Mouse (Mus musculus) limb, embryonic 14.5 days (tissue): ENCODE results near the gene Apba3. TPM values are rescaled to one million over a fixed set of nuclear protein-coding genes. Genes with fewer than 3 reads are reported as not detected.
A peak's percentile ranks its signal among the peaks of the same experiment; 100 is the strongest.

Experiments
- ATAC-seq: fragments of 200-750 bp; cut with Nextera tagmentation; 2 replicates; pipeline ENCODE4 v1.8.0; 2017; ENCODE audit warnings: low read depth, moderate number of reproducible peaks, moderate TSS enrichment; ENCODE audit not compliant: low FRiP score
- DNase-seq: peaks from one replicate; pipeline ENCODE4 v3.0.0-alpha.2; 2015; ENCODE audit warnings: low spot score
- H3K27ac ChIP-seq: fragments of 300-500 bp; sonication (generic); replicated peaks from 2 replicates; pipeline ENCODE4 v1.5.1; 2014; ENCODE audit warnings: low read depth, mild to moderate bottlenecking, low read length, moderate library complexity, mixed read lengths
- H3K27me3 ChIP-seq: fragments of 300-500 bp; sonication (generic); 2 replicates; pipeline ENCODE4 v1.6.1; 2014; ENCODE audit warnings: low read length, mixed read lengths; ENCODE audit not compliant: control insufficient read depth, insufficient read depth
- H3K36me3 ChIP-seq: fragments of 300-500 bp; sonication (generic); 2 replicates; pipeline ENCODE4 v1.6.1; 2014; ENCODE audit warnings: mild to moderate bottlenecking, low read length, moderate library complexity, mixed read lengths; ENCODE audit not compliant: control insufficient read depth, insufficient read depth
- H3K4me1 ChIP-seq: fragments of 300-500 bp; sonication (generic); 2 replicates; pipeline ENCODE4 v1.6.1; 2014; ENCODE audit warnings: antibody characterized with exemption, low read length, mixed read lengths; ENCODE audit not compliant: control insufficient read depth, insufficient read depth
- H3K4me2 ChIP-seq: fragments of 300-500 bp; sonication (generic); replicated peaks from 2 replicates; pipeline ENCODE4 v1.6.1; 2014; ENCODE audit warnings: low read depth, mild to moderate bottlenecking, low read length, moderate library complexity; ENCODE audit not compliant: severe bottlenecking
- H3K4me3 ChIP-seq: fragments of 300-500 bp; sonication (generic); replicated peaks from 2 replicates; pipeline ENCODE4 v1.5.1; 2014; ENCODE audit warnings: low read length
- H3K9ac ChIP-seq: fragments of 300-500 bp; sonication (generic); 2 replicates; pipeline ENCODE4 v1.6.1; 2014; ENCODE audit warnings: mild to moderate bottlenecking, low read depth, low read length, moderate library complexity; ENCODE audit not compliant: severe bottlenecking
- H3K9me3 ChIP-seq: fragments of 300-500 bp; sonication (generic); 2 replicates; pipeline ENCODE4 v1.6.1; 2016; ENCODE audit warnings: low read length; ENCODE audit not compliant: control insufficient read depth
- POLR2A ChIP-seq: fragments of 200-500 bp; IDR thresholded peaks from 2 replicates; pipeline ENCODE4 v1.8.0; 2012; ENCODE audit warnings: inconsistent platforms, mild to moderate bottlenecking, moderate library complexity, borderline replicate concordance; ENCODE audit not compliant: insufficient read depth, insufficient read length; ENCODE audit errors: extremely low read depth
- WGBS: fragments of 180-500 bp; shearing (Covaris S2); extraction: QIAGEN DNeasy Blood & Tissue Kit; methylation state at CpG from one replicate; pipeline ENCODE4 v1.1.7; 2014; 5-methylcytosine and 5-hydroxymethylcytosine counted together
- polyA plus RNA-seq, 2 experiments: library from polyadenylated mRNA; depleted of rRNA in 1 of 2; stranded (reverse) in 1 of 2; unstranded in 1 of 2; fragments of >200 nt; fragmentation: Nextera tagmentation in 1 of 2; extraction: Ambion mirVana in 1 of 2; gene quantifications; 2 replicates each; pipeline versions ENCODE4 v1.2.1 to v1.2.3; 2012 to 2014

The Apba3 gene
- polyA plus RNA-seq, 2 experiments, result 58.2 to 77.9 TPM

DNA sequence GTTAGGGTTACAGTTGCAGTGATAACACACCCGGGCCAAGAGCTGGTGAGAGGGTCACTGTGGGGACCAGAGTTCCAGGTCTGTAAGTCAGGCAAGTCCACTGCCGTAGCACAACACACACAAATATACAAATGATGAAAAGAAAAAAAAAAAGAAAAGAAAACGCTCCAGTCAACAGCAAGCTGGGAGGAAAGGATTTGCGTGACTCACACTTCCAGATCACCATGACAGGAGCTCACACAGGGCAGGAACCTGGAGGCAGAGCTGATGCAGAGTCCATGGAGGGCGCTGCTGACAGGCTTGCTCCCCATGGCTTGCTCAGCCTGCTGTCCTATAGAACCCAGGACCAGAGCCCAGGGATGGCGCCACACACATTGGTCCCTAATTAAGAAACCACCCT is 32.6 kb upstream of the Apba3 start:
- TF ChIP-seq POLR2A, result no peak
- H3K9me3 ChIP-seq, result no peaks in the 10 kb centered on the region
- H3K27me3 ChIP-seq, result peaks cover 39% of the 10 kb centered on the region
- no peak overlapping the region for H3K27ac ChIP-seq
- no peak overlapping the region for H3K9ac ChIP-seq
- H3K4me3 ChIP-seq, result 0 out of 2 replicates have a peak overlapping the region, but pooled peaks have one; percentile 71
- ATAC-seq, result no peak
- no peak for DNase-seq
- H3K4me2 ChIP-seq, result 0 out of 2 replicates have a peak overlapping the region, but pooled peaks have one; percentile 81
- peaks cover 12% of the 10 kb centered on the region for H3K4me1 ChIP-seq
- no peaks in the 10 kb centered on the region; the same call in 1 of the 2 replicates for H3K36me3 ChIP-seq
- WGBS, result 75% methylated on average over 6 of the region's 6 CpGs

GRCm38 (mm10) chr10:81236471-81237268 is 30.1 kb upstream of the Apba3 start:
- no peak for TF ChIP-seq POLR2A
- no peak overlapping the region for H3K9ac ChIP-seq
- WGBS, result 79% methylated on average over 12 of the region's 12 CpGs
- DNase-seq (no peak), ATAC-seq (no peak)
- H3K27ac ChIP-seq, result no peak overlapping the region
- H3K9me3 ChIP-seq, result no peaks in the 10 kb centered on the region
- H3K4me2 ChIP-seq, result no peak overlapping the region
- no peak overlapping the region for H3K4me3 ChIP-seq
- H3K4me1 ChIP-seq, result peaks cover 7% of the 10 kb centered on the region
- no peaks in the 10 kb centered on the region; the same call in 1 of the 2 replicates for H3K36me3 ChIP-seq
- peaks cover 25% of the 10 kb centered on the region for H3K27me3 ChIP-seq

DNA sequence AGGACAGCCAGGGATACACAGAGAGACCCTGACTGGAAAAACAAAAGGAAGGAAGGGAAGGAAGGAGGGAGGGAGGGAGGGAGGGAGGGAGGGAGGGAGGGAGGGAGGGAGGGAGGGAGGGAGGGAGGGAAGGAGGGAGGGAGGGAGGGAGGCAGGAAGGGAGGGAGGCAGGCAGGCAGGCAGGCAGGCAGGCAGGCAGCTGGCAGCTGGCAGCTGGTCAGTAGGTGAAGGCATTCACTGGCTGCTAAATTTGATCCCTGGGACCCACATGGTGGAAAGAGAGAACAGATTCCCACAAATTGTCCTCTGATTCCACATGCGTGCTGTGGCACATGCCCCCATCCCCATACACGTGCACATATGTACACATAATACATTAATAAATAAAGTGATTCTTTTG is 28.1 kb upstream of the Apba3 start:
- Histone ChIP-seq H3K4me1 (peaks cover 1% of the 10 kb centered on the region; the same call in 1 of the 2 replicates), H3K27me3 (peaks cover 16% of the 10 kb centered on the region), H3K4me3 (no peak overlapping the region), H3K9ac (no peak overlapping the region), H3K9me3 (no peaks in the 10 kb centered on the region), H3K27ac (no peak overlapping the region), H3K36me3 (no peaks in the 10 kb centered on the region; the same call in 1 of the 2 replicates), H3K4me2 (no peak overlapping the region)
- ATAC-seq, result no peak
- no peak for DNase-seq
- WGBS, result 64% methylated on average over 2 of the region's 2 CpGs
- no peak for TF ChIP-seq POLR2A

DNA sequence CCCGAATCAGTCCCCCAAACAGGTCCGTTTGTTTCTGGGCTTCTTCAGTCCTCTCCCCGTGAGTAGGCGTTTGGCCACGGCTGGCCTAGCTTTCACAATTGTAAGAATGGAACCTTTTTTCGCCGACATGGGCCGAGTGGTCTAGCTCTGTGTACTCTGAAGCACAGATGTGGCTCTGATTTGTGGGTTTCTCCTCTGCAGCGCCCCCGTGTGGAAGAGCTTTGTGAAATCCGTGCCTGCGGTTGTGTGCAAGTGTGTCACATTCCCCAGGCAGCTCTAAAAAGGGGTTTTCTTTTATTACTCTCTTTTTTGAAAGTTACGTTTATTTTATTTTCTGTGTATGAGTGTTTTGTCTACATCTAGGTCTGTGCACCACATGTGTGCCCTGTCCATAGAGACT is 25.9 kb upstream of the Apba3 start:
- Histone ChIP-seq H3K4me3 (no peak overlapping the region), H3K36me3 (no peaks in the 10 kb centered on the region; the same call in 1 of the 2 replicates), H3K27ac (no peak overlapping the region), H3K9ac (no peak overlapping the region), H3K4me1 (no peaks in the 10 kb centered on the region), H3K4me2 (no peak overlapping the region), H3K27me3 (peaks cover 16% of the 10 kb centered on the region), H3K9me3 (no peaks in the 10 kb centered on the region)
- WGBS, result 21% methylated on average over 13 of the region's 13 CpGs
- DNase-seq (no peak), ATAC-seq (no peak)
- TF ChIP-seq POLR2A, result no peak

GRCm38 (mm10) chr10:81242021-81242420 is 24.7 kb upstream of the Apba3 start:
- no peaks in the 10 kb centered on the region for H3K4me1 ChIP-seq
- H3K4me3 ChIP-seq, result no peak overlapping the region
- H3K36me3 ChIP-seq, result no peaks in the 10 kb centered on the region
- 87% methylated on average over 16 of the region's 16 CpGs for WGBS
- no peak overlapping the region for H3K27ac ChIP-seq
- ATAC-seq, result no peak
- H3K9me3 ChIP-seq, result no peaks in the 10 kb centered on the region
- peaks cover 16% of the 10 kb centered on the region for H3K27me3 ChIP-seq
- H3K9ac ChIP-seq, result no peak overlapping the region
- H3K4me2 ChIP-seq, result no peak overlapping the region
- no peak for DNase-seq
- no peak for TF ChIP-seq POLR2A
